Mouse (Mus musculus) lung, adult 2 months (tissue): ENCODE measurements around the gene Olfr1411. TPM values are rescaled to one million over a fixed set of nuclear protein-coding genes. Genes with fewer than 3 reads are reported as not detected.
A peak's percentile ranks its signal among the peaks of the same experiment; 100 is the strongest.

Experiments
- DNase-seq: peaks from one replicate; pipeline ENCODE4 v3.0.0; 2022
- H3K4me1 ChIP-seq: fragments of 200-500 bp; 2 replicates; pipeline ENCODE4 v1.6.1; 2011; ENCODE audit warnings: low read length; ENCODE audit not compliant: control insufficient read depth, insufficient read depth
- H3K4me3 ChIP-seq: fragments of 200-500 bp; replicated peaks from 2 replicates; pipeline ENCODE3; 2011; ENCODE audit warnings: low read depth, mild to moderate bottlenecking, control low read depth, low read length; ENCODE audit errors: extremely low read depth
- CTCF ChIP-seq: fragments of 200-500 bp; IDR thresholded peaks from 2 replicates; pipeline ENCODE4 v1.5.1; 2011; ENCODE audit warnings: mild to moderate bottlenecking, low read length, control low read depth; ENCODE audit not compliant: insufficient read depth
- POLR2A ChIP-seq: fragments of 200-500 bp; IDR thresholded peaks from 2 replicates; pipeline ENCODE4 v1.6.1; 2011; ENCODE audit warnings: low read depth, mild to moderate bottlenecking, control low read depth, low read length, borderline replicate concordance; ENCODE audit errors: extremely low read depth
- WGBS: fragments of 180-500 bp; shearing (Covaris S2); methylation state at CpG from one replicate; pipeline ENCODE4 v1.1.7; 2018; 5-methylcytosine and 5-hydroxymethylcytosine counted together
- polyA plus RNA-seq: library from polyadenylated mRNA; depleted of rRNA; stranded (reverse); fragments of >200 nt; gene quantifications from 2 replicates; pipeline ENCODE4 v1.2.3, GENCODE M21; 2012; rRNA removed

Gene Olfr1411
- not detected in 2 replicates for polyA plus RNA-seq

DNA sequence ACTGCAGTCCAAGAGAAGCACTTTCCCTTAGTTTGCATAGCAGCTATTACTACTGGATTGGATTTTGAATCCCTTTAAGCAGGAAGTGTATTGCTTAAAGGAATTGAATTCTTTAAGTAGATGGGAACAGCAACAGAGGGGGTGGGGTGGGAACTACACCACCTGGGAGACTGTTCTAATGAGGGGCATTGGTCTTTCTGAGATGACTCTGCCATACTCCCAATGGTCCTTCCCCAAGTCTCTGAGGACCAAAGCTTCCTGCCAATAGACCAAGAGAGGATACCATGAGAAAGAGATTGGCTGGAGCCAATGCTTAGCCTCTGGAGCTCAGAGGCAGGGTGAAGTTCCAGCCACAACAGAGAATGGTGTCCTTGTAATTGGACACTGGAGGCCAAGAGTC is at the start of gene Olfr1411:
Olfr1411 (plus strand) TSS at position 301 of the 400 bp plus-strand sequence.
- no peak for TF ChIP-seq CTCF
- TF ChIP-seq POLR2A: no peak
- H3K4me3 ChIP-seq: no peak within 1 kb of the TSS
- DNase-seq: no peak
- H3K4me1 ChIP-seq: no peaks in the 10 kb centered on the region

DNA sequence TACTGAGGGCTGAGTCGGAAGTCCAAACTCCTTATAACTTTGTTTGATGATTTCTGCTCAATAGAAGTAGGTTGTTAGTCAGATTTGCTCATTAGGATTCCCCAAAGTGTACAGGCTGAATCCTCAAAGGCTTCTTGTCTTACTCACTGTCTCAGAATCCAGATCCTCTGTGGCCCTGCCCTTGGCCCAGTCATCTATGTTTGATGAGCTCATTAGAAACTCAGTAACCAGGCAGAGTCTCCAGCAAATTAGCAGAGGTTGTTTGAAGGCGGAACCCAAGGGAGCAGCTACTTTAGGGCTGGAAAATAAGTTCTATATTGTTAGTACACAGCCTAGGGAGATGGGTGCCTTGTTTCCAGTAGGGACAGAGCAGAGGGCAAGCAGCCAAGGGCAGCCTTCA is 48.3 kb upstream of the Olfr1411 start:
- Histone ChIP-seq H3K4me3 (no peak overlapping the region), H3K4me1 (no peaks in the 10 kb centered on the region)
- WGBS: 70% methylated on average over 2 of the region's 2 CpGs
- TF ChIP-seq POLR2A (no peak), CTCF (no peak)
- no peak for DNase-seq

DNA sequence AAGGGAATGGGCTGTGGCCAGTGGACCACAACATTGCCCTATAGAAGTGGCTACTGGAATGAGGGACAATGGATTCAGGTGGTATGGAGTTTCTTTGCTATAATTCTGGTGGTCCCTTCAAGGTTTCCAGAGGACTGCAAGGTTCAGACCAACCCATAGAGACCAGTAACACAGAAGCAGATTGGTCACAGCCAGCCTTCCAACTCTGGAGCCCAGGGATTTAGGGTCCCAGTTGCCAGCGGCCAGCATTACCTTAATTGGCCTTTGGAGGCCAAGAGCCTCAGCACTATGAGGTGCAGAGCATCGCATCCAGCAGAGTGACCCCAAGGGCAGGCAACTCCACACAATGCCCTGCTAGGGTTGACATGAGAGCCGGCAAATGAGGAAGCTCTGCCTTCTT is 23.2 kb upstream of the Olfr1411 start, which contains the start of gene Olfr1413:
Olfr1413 (plus strand) TSS at position 301 of the 400 bp plus-strand sequence.
- no peaks in the 10 kb centered on the region for H3K4me1 ChIP-seq
- H3K4me3 ChIP-seq: no peak within 1 kb of the TSS
- 88% methylated on average over 3 of the region's 3 CpGs for WGBS
- TF ChIP-seq POLR2A: no peak
- TF ChIP-seq CTCF: no peak
- DNase-seq: no peak

DNA sequence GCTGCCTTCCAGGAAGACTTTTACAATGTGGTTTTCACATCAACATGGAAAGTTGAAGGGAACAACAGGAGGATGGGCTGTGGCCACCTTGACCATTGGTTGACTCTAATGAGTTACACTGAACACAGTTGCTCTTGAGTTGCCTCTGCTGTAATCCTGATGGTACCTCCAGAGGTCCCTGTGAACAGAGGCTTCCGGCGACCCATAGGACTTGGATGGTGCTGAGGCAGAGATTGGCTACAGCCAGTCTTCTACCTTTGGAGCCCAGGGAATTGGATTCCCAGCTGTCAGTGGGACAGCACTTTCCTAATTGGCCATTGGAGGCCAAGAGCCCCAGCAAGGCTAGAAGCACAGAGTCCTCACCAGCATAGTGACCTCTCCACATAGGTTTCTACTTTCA is 8.7 kb upstream of the Olfr1411 start, which contains the start of gene Olfr1412:
Olfr1412 (plus strand) TSS at position 301 of the 400 bp plus-strand sequence.
- DNase-seq: no peak
- no peak for TF ChIP-seq CTCF
- no peak for TF ChIP-seq POLR2A
- no peaks in the 10 kb centered on the region for H3K4me1 ChIP-seq
- 92% methylated on average over 2 of the region's 2 CpGs for WGBS
- no peak within 1 kb of the TSS for H3K4me3 ChIP-seq

DNA sequence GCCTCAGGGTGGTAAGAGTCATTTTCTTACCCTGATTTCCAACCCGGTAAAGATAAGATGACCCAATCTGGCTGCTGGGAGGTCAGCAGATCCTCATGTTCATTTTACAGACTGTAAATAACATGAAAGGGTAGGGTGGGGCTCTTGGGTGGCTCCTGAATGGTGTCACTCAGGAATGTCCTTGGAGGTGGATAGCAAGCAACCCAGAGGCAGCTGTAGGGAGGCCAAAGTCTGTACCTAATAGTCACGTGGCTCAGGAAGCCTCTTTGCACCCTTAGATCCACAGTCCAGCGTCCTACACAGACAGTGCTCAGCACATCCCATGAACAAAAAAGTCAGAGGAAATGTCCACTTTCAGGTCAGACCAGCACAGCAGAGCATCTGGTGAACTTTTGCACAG is 1.8 kb downstream of the Olfr1411 start:
- WGBS: 74% methylated on average over 3 of the region's 3 CpGs
- H3K4me1 ChIP-seq: no peaks in the 10 kb centered on the region
- TF ChIP-seq CTCF: no peak
- no peak for TF ChIP-seq POLR2A

DNA sequence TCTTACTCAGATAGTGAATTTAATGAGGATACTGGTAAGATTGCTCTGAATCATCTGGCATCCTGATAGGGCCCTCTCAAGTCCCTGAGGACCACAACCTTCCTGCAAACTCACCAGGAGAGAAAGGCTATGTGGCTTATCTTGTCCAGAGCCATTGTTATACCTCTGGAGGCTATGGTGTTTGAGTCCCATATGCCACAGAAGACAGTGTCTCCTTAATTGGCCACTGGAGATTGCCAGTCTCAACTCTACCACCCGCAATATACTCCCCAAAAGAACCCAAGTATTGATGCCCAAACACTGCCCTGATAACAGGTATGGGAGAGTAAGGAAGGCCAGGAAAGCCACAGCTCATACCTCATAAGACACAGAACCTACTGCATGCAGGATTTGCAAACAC is 11.3 kb downstream of the Olfr1411 start, which contains the start of gene Olfr1410:
Olfr1410 (plus strand) TSS at position 301 of the 400 bp plus-strand sequence.
- no peak for TF ChIP-seq POLR2A
- no peak for TF ChIP-seq CTCF
- H3K4me3 ChIP-seq: no peak within 1 kb of the TSS
- DNase-seq: no peak
- H3K4me1 ChIP-seq: no peaks in the 10 kb centered on the region
- 88% methylated on average over 1 of the region's 1 CpGs for WGBS

More for the DNA sequence above, 1.8 kb downstream of the Olfr1411 start:
- DNase-seq: no peak
- H3K4me3 ChIP-seq: no peak overlapping the region

DNA sequence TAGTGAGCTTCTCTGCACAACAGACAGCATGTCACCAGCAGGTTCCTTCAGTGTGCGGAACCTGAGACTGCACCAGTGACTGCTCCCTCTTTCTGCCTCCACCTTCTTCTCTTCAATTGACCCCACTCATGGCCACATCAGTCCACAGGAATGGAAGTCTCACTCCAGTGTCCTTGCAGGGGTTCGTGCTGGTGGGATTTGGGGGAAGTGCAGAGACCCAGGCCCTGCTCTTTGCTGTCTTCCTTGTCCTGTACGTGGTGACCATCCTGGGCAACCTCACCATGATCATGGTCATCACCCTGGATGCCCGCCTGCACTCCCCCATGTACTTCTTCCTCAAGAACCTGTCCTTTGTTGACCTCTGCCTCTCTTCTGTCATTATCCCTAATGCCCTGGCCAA is 13.5 kb downstream of the Olfr1411 start:
- no peak for DNase-seq
- TF ChIP-seq POLR2A (no peak), CTCF (no peak)
- Histone ChIP-seq H3K4me1 (no peaks in the 10 kb centered on the region), H3K4me3 (no peak overlapping the region)
- WGBS: 73% methylated on average over 4 of the region's 4 CpGs

DNA sequence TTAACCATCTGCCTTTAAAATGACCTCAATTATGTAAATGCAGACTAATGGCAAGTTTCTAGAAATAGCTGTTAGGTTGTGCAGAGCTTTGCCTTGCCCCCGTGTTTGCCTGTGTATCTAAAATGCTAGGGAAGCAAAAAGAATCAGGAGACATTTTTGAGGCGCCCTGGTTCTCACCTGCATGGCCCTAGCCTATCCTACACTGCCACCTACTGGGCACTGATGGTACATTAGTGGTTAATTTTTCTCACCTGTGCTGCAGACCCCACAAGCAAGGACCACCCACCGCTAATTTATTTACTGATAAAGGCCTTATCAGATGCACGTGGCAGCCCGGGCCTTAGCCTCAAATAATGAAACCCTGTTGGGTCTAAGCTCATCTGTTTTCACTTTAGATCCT is 16.8 kb downstream of the Olfr1411 start:
- WGBS: 4% methylated on average over 5 of the region's 5 CpGs
- Histone ChIP-seq H3K4me3 (no peak overlapping the region), H3K4me1 (no peaks in the 10 kb centered on the region)
- DNase-seq: peak; percentile 28
- TF ChIP-seq CTCF: peak; percentile 81
- TF ChIP-seq POLR2A: no peak

DNA sequence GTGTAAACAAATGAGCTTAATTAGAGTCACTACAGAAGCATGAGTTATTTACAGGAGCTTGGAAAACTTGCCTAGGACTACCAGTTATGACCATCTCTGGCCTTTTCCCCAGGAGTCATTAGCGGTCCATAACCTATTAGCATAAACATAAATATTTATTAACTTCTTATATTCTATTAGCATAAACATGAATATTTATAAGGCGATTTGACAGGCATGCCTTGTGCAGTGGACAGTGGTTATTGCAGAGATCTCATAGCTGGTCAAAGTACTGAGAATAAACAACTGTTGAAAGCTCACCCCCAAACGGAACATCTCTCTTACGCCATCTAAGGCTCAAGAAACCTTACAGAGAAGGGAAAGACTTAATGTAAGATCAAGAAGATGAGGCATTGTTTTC is 19.0 kb downstream of the Olfr1411 start:
- no peak overlapping the region for H3K4me3 ChIP-seq
- WGBS: 54% methylated on average over 4 of the region's 4 CpGs
- no peaks in the 10 kb centered on the region for H3K4me1 ChIP-seq
- TF ChIP-seq CTCF: no peak
- no peak for TF ChIP-seq POLR2A
- no peak for DNase-seq

DNA sequence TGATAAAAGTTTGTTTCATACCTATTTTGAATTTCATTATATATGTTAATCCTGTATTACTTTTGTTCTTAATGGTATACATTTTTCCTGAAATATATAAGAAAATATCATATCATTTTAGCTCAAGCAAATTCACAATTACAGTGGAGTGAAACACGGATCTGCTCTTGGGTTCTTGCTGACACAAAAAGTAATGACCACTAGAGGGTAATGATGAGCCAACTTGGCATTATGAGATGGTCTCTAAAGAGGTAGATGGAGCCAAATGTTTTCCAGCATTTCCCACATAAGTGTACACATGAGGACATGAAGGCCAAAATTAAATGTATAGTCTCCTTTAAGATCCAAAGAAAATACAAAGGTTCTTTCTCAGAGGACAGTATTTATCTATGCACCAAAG is 20.3 kb downstream of the Olfr1411 start:
- H3K4me1 ChIP-seq: no peaks in the 10 kb centered on the region
- no peak for DNase-seq
- TF ChIP-seq CTCF (peak; percentile 19; the same call in 1 of the 2 replicates), POLR2A (no peak)
- H3K4me3 ChIP-seq: no peak overlapping the region
- 5% methylated on average over 1 of the region's 1 CpGs for WGBS
